Mouse (Mus musculus): ENCODE results near the gene Rbbp6.
A peak's percentile ranks its signal among the peaks of the same experiment; 100 is the strongest.

Gene Rbbp6

DNA sequence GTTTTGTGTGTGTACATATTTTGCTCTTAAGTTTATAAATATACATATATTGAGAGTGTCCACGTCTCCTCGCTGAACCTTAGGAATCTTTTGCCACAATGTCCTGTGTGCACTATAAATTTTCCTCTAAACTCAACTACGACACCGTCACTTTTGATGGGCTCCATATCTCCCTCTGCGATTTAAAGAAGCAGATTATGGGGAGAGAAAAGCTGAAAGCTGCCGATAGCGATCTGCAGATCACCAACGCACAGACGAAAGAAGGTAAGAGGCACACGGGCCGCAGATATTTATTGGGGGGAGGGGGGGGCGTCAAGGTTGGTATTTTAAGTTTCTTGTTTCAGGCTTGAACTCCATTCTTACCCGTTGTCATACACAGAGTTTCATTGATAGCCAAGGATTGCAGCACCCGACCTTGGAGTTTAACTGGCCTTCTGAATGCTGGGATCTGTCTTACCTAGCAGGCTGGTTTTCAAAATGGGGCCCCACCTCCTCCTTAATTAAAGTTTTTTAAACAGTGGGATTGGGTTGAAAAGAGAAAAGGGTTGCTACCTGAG is 5.5 kb downstream of the Rbbp6 start:
- no peak for DNase-seq (ENCODE audit: low spot score)

DNA sequence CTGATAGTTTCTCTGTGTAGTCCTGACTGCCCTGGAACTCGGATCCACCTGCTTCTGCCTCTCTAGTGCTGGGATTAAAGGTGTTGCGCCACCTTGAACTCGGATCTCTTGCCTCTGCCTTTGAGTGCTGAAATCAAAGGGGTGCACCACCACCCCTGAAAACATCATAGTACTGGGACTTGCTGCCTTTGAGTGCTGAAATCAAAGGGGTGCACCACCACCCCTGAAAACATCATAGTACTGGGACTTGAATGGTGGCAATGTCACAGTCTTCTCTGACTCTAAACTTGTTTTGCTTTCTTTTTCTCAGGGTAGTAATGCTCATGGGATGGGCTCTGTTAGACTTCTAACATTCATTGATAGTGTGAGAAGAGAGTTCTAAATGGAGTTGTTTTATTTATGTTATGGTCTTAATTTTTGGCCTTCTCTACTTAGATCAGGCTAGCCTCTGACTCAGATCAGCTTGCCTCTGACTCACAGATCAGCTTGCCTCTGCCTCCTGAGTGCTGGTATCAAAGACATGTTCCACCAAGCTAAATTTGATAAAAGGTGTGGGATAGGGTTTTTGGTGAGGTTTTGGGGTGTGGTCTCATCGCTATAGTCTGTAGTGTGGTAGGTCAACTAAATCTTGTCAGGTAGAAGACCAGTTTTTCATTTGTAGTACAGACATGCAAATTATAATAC is 6.7 kb downstream of the Rbbp6 start:
- no peak for DNase-seq (ENCODE audit: low spot score)

DNA sequence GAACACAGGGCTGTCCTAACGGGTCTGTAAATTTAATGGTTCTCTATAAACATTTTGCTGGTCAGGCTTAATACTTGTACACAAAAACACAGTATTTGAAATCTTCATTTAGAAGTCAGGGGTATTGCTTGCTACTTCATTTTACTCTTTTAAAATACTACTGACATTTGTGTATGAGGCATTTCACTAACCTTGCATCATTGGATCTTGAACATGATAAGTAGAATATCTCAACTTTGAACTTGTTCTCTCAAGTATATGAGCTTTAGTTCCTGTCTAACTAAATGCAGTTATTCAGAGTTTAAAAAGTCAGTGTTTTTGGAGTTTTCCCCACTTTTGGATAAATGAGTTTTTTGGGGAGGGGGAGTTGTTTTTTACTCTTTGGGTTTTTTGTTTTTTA is 14.0 kb downstream of the Rbbp6 start:
- DNase-seq (ENCODE audit: low spot score), result no peak

DNA sequence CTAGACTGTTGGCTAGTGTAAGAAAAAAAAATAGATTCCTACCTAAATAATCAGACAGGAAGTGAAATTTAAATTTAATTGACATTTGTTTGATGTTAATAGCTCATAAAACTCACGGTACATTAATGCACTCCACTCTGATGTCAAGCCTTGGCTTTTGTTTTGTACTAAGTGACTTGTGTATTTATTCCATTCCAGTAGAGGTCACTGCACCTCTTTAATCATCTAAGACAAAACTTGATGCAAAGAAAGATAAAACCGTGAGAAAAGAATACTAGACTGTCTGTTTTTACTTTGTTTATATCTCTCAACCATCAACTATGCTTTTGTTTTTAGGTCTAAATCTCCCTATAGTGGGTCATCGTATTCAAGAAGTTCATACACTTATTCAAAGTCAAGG is 32.7 kb downstream of the Rbbp6 start:
- DNase-seq (ENCODE audit: low spot score), result no peak

DNA sequence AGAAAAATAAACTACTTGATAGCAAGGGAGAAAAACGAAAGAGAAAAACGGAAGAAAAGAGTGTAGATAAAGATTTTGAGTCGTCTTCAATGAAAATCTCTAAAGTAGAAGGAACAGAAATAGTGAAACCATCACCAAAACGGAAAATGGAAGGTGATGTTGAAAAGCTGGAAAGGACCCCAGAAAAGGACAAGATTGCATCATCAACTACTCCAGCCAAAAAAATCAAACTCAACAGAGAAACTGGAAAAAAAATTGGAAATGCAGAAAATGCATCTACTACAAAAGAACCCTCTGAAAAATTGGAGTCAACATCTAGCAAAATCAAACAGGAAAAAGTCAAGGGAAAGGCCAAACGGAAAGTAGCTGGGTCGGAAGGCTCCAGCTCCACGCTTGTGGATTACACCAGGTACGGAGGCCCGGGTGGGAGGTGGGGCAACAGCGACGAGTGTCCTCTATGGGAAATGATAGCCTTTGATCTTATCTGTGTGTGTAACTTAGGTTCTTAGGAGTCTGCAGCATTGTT is 34.4 kb downstream of the Rbbp6 start:
- DNase-seq (ENCODE audit: low spot score), result no peak

DNA sequence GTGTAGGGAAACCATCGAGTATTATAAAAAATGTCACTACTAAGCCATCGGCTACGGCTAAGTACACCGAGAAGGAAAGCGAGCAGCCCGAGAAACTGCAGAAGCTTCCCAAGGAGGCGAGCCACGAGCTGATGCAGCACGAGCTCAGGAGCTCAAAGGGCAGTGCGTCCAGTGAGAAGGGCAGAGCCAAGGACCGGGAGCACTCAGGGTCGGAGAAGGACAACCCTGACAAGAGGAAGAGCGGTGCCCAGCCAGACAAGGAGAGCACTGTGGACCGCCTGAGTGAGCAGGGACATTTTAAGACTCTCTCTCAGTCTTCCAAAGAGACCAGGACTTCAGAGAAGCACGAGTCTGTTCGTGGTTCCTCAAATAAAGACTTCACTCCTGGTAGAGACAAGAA is 35.3 kb downstream of the Rbbp6 start:
- DNase-seq (ENCODE audit: low spot score), result no peak

DNA sequence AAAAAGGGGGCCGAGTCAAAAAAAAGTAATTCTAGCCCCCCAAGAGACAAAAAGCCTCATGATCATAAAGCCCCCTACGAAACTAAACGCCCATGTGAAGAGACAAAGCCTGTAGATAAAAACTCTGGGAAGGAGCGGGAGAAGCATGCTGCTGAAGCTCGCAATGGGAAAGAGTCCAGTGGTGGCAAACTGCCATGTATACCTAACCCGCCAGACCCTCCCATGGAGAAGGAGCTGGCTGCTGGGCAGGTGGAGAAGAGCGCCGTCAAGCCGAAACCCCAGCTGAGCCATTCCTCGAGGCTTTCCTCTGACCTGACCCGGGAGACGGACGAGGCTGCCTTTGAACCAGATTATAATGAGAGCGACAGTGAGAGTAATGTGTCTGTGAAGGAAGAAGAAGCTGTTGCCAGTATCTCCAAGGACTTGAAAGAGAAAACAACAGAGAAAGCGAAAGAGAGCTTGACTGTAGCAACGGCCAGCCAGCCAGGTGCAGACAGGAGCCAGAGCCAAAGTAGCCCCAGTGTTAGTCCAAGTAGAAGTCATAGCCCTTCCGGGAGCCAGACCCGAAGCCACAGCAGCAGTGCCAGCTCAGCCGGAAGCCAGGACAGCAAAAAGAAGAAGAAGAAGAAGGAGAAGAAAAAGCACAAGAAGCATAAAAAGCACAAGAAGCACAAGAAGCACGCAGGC is 36.0 kb downstream of the Rbbp6 start:
- no peak for DNase-seq (ENCODE audit: low spot score)

DNA sequence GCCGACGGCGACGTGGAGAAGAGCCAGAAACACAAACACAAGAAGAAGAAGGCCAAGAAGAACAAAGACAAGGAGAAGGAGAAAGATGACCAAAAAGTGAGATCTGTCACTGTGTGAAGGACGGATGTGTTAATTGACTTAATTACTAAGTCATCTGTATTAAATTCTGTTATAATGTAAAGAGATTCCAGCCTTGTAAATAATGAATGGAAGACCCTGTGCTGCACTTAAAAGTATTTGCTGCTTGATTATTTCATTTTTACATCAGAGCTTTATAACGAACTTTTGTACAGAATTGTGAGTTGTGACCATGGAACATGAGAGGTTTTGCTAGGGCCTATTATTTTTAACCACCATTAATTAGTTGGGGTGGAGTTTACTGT is 36.5 kb downstream of the Rbbp6 start:
- DNase-seq (ENCODE audit: low spot score), result no peak

DNA sequence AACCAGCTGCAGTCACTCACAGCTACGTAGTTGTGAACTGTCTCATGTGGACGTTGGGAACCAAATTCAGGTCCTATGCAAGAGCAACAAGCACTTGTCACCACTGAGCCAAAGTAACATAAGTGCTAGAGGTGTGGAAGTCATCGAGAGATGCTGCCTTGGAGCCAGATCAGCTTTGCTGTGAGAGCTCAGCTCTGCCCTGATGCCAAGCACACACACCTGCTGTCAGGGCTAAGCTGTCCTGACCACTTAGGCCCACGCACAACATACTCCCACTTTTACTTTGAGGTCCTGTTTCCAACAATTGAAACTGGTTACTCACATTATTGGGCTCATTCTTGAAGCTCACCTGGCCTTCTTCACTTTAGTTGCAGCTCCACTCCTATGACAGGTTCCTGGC is 37.7 kb downstream of the Rbbp6 start:
- DNase-seq (ENCODE audit: low spot score), result no peak

DNA sequence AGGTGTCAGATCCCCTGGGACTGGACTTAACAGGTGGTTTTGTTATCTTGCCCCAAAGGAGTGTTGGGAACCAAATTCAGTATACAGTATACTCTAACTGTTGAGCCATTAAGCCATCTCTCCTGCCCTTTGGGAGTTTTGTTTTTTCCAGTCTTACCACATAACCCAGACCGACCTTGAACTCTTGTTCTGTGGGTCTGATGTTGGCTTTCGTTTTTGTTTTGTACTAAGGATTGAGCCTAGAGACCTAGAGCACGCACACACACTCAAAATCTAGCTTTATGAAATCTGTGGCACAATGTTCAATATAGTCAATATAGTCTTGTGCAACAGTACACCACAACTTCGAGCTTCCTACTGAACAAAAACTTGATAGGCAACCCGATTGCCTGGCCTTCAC is 39.0 kb downstream of the Rbbp6 start:
- no peak for DNase-seq (ENCODE audit: low spot score)

DNA sequence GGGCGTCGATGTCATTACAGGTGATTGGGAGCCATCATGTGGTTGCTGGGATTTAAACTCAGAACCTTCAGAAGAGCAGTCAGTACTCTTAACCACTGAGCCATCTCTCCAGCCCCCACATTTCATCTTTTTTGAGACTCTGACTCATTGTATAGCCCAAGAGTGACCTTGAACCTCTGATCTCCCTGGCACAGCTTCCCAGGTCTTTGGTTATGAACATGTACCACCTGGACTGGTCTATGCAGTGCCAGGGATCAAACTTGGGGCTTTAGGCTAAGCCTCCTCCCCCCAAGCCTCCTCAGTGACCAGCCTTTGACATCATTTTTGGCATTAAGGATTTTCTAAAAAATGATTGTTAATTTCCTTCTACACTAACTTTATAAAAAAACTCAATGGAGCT is 40.8 kb downstream of the Rbbp6 start:
- DNase-seq (ENCODE audit: low spot score), result no peak

DNA sequence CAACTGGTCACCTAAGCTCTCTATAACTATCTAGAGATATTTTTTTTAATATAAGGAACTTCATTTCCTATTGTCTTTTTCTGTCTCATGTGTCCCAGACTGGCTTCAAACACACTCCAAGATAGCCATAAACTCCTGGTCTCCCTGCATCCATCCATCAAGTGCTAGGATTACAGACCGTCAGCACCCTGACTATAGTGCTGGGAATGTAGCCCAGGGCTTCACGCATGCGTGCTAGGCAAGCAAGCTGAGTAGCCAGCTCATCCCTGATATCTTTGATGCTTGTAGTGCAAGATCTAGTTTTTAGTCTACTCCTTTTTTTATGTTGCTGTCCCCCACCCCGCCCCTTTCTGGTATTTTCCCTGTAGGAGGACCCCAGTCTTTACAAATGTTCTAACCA is 42.3 kb downstream of the Rbbp6 start:
- DNase-seq (ENCODE audit: low spot score), result no peak

DNA sequence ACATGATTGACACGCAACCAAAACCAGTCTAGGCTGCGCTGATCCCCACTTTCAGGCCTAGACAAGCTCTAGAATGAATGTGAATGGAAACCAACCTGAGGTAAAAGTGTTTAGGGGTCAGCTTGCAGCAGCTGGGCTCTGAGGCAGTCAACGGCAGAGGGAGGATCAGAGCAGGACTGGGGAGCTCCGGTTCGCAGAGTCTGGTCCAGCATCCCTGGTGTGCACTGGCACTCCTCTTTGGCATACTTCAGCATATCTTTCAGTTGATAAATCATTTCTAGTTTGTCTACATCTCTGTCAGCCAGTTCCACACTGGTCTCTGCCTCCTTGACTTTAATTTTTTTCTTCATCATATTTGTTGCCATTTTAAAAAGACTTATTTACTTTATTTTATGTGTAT is 48.0 kb downstream of the Rbbp6 start:
- no peak for DNase-seq (ENCODE audit: low spot score)

DNA sequence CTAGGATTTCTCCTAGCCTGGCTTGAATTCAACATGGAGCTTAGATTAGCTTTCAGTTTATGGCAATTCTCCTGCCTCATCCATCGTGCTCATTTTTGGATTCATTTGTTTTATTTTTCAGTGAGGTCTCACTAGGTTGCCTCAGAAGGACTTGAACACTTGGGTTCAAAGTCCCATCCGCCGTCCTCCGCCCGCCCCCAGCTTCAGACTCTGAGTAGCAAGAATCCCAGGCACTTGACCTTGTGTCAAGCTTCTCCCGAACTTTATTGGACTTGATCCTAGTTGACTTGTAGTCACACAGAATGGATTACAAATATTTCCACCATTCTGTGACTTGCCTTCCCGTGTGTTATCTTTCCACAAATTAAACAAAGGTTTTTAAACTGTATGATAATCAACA is 49.2 kb downstream of the Rbbp6 start:
- DNase-seq (ENCODE audit: low spot score), result no peak

DNA sequence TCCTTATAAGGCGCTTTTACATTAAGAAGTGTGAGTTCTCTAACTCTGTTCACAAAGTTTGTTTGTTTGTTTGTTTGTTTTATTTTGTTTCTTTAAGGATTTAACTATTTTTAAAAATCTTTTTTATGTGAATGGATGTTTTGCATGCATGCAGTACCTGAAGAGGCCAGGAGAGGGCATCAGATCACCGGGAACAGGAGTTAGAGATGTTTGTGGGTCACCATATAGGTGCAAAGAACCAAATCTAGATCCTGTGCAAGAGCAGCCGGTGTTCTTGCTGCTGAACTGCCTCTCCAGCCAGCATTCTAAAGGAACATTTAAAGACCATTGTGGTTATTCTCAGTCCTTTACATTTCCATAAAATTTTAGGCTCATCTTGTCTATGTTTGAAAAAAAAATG is 52.1 kb downstream of the Rbbp6 start:
- no peak for DNase-seq (ENCODE audit: low spot score)

DNA sequence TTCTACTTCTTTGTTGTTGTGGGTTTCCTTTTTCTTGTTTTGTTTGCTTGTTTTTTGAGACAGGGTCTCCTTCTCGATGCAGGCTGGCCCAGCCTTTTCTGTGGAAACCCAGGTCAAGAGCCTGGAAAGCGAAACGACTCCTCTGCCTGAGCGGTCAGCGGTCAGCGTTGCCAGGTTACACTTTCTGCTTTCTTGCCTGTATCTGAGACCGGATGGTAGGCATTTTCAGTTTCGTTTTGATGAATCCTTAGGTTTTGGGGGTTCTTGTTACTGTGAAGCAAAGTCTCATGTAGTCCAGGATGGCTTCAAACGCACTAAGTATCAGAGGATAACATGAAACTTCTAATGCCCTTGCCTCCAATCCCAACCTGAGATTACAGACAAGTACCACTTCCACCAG is 59.6 kb downstream of the Rbbp6 start:
- no peak for DNase-seq (ENCODE audit: low spot score)

DNA sequence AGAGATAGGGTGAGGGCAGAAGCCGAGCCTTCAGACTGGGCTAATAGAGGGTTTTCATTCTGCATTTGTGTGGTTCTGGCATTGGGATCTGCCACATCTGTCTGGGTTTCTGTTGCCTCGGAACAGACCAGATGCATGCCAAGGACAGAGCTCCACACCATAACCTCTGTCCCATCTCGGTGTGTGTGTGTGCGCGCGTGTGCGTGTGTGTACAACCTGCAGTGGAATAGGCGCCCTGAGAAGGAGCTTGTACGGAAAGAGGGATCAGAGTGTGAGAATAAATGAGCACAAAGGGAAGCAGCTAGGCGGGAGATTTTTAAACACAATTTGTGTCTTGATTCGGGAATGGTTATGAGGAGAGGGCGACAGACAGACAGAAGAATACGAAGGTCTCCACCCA is 64.8 kb downstream of the Rbbp6 start:
- DNase-seq (ENCODE audit: low spot score), result no peak

DNA sequence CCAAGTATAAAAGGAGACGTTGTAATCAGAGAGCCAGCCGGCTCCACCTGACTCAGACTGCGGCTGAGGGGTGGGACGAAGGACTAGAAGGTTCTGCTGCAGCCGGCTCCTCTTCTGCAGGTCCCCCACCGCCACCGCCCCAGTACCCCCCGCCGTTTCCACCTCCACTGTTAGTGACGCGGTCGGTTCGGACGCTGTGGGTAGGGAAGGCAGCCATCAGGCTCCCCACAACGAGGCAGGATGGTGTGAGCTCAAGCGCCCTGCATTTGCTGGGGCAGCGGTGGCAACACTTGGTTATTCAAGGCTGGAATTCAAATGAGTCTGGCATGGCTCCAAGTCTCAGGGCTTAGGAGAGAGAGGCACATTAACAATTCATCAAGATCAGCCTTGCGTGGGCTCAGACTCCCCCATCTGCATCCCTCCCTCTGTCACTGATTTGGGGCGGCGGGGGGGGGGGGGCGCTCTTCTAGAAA is 65.3 kb downstream of the Rbbp6 start:
- peak; percentile 85 for DNase-seq (ENCODE audit: low spot score)

DNA sequence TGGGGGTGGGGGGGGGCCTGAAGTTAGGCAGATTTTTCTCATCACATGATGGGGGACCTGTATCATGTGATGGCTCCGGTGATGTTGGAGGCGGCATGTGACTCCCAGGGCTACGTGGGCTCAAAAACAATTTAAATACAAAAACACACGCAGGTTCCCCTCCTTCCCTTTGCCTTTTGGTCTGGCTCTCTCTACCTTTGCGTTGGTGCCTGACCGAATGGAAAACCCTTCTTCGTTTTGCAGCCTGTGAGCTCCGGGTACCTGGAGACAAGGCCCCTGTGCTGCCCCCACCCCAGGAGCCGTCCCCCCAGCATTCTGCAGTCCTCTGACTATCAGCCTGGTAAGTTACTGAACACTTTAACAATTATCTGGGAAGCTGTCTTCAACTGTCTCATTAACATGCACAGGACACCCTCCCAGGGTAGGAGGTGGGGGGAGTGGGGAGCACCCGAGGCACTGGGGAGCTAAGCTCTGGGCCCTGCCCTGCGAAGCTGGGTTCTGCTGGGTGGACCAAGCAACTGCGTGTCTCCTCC is 65.8 kb downstream of the Rbbp6 start:
- DNase-seq (ENCODE audit: low spot score), result peak; percentile 44

DNA sequence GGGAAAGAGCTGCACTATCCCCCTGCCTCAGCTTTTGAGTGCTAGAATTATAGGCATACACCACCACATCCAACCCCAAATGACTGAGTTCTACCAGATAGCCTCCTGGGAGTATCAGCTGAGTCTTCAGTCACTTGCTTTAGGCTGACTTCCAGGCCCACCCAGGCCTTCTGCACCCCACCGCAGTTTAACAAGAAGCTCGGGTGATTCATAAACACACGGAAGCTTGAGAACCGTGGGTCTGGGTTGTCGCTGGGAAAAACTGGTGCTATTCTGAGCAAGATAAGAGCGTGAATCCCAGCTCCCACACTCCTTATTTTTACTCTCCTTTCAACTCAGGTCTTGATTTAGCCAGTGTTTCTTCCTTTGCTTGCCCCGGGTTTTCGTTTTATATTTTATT is 69.8 kb downstream of the Rbbp6 start:
- DNase-seq (ENCODE audit: low spot score), result no peak

DNA sequence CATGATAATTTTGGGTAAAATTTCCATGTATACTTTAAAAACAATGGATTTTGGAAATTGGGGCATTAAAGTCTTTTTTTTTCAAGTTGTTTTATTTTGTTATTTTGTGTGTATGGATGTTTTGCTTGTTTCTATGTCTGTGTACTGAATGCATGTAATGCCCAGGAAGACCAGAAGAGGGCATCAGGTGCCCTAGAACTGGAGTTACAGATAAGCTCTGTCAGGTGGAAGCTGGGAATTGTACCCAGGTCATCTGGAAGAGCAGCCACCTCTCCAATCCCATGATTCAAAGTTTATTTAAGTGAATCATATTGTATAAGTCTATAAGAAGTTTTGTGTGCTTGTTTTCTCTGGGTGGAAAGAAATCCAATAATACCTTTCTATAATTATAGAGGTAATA is 73.8 kb downstream of the Rbbp6 start:
- no peak for DNase-seq (ENCODE audit: low spot score)

DNA sequence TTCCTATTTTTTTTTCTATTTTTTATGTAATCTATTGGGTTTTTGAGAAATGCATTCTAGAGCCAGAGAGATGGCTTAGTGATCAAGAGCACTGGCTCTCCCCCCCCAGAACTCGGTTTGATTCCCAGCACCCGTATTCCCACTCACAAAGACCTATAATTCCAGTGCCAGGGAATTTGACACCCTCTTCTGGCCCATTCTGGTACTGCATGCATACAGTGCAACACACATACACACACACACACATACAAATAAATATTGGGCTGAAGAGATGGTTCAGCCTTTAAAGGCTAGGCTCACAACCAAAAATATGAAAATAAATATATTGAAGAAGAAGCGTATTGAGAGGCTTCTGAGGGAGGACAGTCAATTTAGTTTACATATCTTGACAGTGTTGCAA is 79.7 kb downstream of the Rbbp6 start:
- no peak for DNase-seq (ENCODE audit: low spot score)

DNA sequence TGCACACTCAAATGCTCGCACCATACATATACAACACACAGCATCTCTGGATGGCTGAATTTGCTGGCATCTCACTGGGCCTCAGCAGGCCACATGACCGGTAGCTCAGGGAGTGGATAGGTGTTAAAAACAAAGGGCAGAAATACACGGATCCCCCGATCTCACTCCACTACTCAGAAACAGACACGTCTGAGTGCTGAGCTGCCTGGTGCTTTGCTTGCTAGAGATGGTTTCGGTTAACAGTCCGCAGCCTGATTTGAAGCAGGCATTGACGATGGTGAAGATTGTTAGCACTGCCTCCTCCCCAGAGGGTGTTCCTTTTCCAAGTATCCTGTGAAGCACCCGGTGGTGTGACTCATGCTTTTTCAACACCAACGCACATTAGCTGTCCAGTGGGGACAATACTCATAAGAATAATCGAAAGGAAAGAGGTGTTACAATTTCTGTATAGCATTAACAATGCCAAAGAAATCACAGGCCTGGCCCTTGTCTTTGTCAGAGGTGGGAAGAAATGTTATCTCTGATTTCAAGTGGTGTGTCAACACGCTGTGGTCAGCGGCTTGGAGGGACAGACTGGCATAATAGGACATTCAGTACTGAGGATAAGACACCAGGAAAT is 81.1 kb downstream of the Rbbp6 start:
- DNase-seq (ENCODE audit: low spot score), result no peak

All from layer of hippocampus, adult 11-12 months (tissue).